Mouse (Mus musculus): ENCODE measurements around the gene Gm6763. TPM values are rescaled to one million over a fixed set of nuclear protein-coding genes. Genes with fewer than 3 reads are reported as not detected.

Gm6763 gene
- polyA plus RNA-seq, 1 experiment from 2014 or later, result not detected

Other genes with a start within 250 kb of the Gm6763 start
- not detected in 2 replicates for gene Gm21293, start 8.5 kb upstream of the Gm6763 start, polyA plus RNA-seq (2014; fragmentation: Nextera tagmentation; extraction: Ambion mirVana)
- not detected in 2 replicates for gene Gm8764, start 8.5 kb downstream of the Gm6763 start, polyA plus RNA-seq (2014; fragmentation: Nextera tagmentation; extraction: Ambion mirVana)
- gene Gm21304, start 17.0 kb downstream of the Gm6763 start, polyA plus RNA-seq (2014; fragmentation: Nextera tagmentation; extraction: Ambion mirVana), result not detected in 2 replicates
- gene Gm21312, start 25.5 kb downstream of the Gm6763 start, polyA plus RNA-seq (2014; fragmentation: Nextera tagmentation; extraction: Ambion mirVana), result not detected in 2 replicates
- gene Gm20765, start 34.0 kb downstream of the Gm6763 start, polyA plus RNA-seq (2014; fragmentation: Nextera tagmentation; extraction: Ambion mirVana), result not detected in 2 replicates
- gene Gm4340, start 42.5 kb downstream of the Gm6763 start, polyA plus RNA-seq (2014; fragmentation: Nextera tagmentation; extraction: Ambion mirVana), result not detected in 2 replicates

All from heart, embryonic 11.5 days (tissue).